Mouse (Mus musculus) stomach, embryonic 16.5 days (tissue): Measurements from ENCODE around the gene Olfr834. TPM values are rescaled to one million over a fixed set of nuclear protein-coding genes. Genes with fewer than 3 reads are reported as not detected.

Source experiments
- ATAC-seq: fragments of 200-750 bp; cut with Nextera tagmentation; 2 replicates; pipeline ENCODE4 v1.8.0; 2017; ENCODE audit warnings: moderate number of reproducible peaks, moderate TSS enrichment; ENCODE audit not compliant: insufficient read depth, low FRiP score
- H3K27ac ChIP-seq: fragments of 300-500 bp; sonication (generic); 2 replicates; pipeline ENCODE4 v1.5.1; 2014; ENCODE audit warnings: low read length
- H3K27me3 ChIP-seq: fragments of 300-500 bp; sonication (generic); 2 replicates; pipeline ENCODE4 v1.6.1; 2014; ENCODE audit warnings: low read length, control low read depth, mixed read lengths; ENCODE audit not compliant: control insufficient read depth, insufficient read depth
- H3K36me3 ChIP-seq: fragments of 300-500 bp; sonication (generic); 2 replicates; pipeline ENCODE4 v1.6.1; 2014; ENCODE audit warnings: low read length; ENCODE audit not compliant: control insufficient read depth, insufficient read depth
- H3K4me1 ChIP-seq: fragments of 300-500 bp; sonication (generic); 2 replicates; pipeline ENCODE4 v1.6.1; 2014; ENCODE audit warnings: low read length, control low read depth, mixed read lengths; ENCODE audit not compliant: control insufficient read depth, insufficient read depth
- H3K4me2 ChIP-seq: fragments of 300-500 bp; sonication (generic); 2 replicates; pipeline ENCODE4 v1.6.1; 2014; ENCODE audit warnings: low read depth, low read length, mixed read lengths
- H3K4me3 ChIP-seq: fragments of 300-500 bp; sonication (generic); replicated peaks from 2 replicates; pipeline ENCODE4 v1.5.1; 2014; ENCODE audit warnings: mild to moderate bottlenecking, low read length
- H3K9ac ChIP-seq: fragments of 300-500 bp; sonication (generic); 2 replicates; pipeline ENCODE4 v1.6.1; 2014; ENCODE audit warnings: low read length
- H3K9me3 ChIP-seq: fragments of 300-500 bp; sonication (generic); replicated peaks from 2 replicates; pipeline ENCODE4 v1.6.1; 2016; ENCODE audit warnings: low read length, control low read depth; ENCODE audit not compliant: control insufficient read depth
- WGBS: fragments of 180-500 bp; shearing (Covaris S2); extraction: QIAGEN DNeasy Blood & Tissue Kit; methylation state at CpG from one replicate; pipeline ENCODE4 v1.1.7; 2014; 5-methylcytosine and 5-hydroxymethylcytosine counted together
- polyA plus RNA-seq: library from polyadenylated mRNA; unstranded; fragments of >200 nt; fragmentation: Nextera tagmentation; extraction: Ambion mirVana; gene quantifications from 2 replicates; pipeline ENCODE4 v1.2.1, GENCODE M21; 2015

Gene Olfr834
- polyA plus RNA-seq, result not detected in 2 replicates

GRCm38 (mm10) chr9:18987690-18988089, at the start of gene Olfr834:
TSS of gene Olfr834 (plus strand) at chr9:18987990.
- no peaks in the 10 kb centered on the region for H3K4me1 ChIP-seq
- ATAC-seq, result no peak
- H3K4me2 ChIP-seq, result no peak within 1 kb of the TSS
- no peak within 1 kb of the TSS for H3K9ac ChIP-seq
- no peak within 1 kb of the TSS for H3K4me3 ChIP-seq
- no peaks in the 10 kb centered on the region for H3K9me3 ChIP-seq
- 84% methylated on average over 3 of the region's 3 CpGs for WGBS
- no peak within 1 kb of the TSS for H3K27ac ChIP-seq
- no peaks in the 10 kb centered on the region for H3K36me3 ChIP-seq
- no peaks in the 10 kb centered on the region for H3K27me3 ChIP-seq

GRCm38 (mm10) chr9:18962021-18962420, 25.8 kb upstream of the Olfr834 start:
- no peaks in the 10 kb centered on the region for H3K27me3 ChIP-seq
- no peak overlapping the region for H3K4me3 ChIP-seq
- ATAC-seq, result no peak
- no peaks in the 10 kb centered on the region for H3K36me3 ChIP-seq
- H3K9me3 ChIP-seq, result no peaks in the 10 kb centered on the region
- no peak overlapping the region for H3K4me2 ChIP-seq
- no peak overlapping the region for H3K9ac ChIP-seq
- no peaks in the 10 kb centered on the region for H3K4me1 ChIP-seq
- H3K27ac ChIP-seq, result no peak overlapping the region

GRCm38 (mm10) chr9:19032435-19032834, 44.6 kb downstream of the Olfr834 start, which contains the start of gene Olfr835:
TSS of gene Olfr835 (plus strand) at chr9:19032735.
- H3K9me3 ChIP-seq, result 0 out of 2 replicates have a peak, but pooled peaks cover 4% of the 10 kb centered on the region
- no peaks in the 10 kb centered on the region for H3K27me3 ChIP-seq
- H3K4me2 ChIP-seq, result no peak within 1 kb of the TSS
- no peak within 1 kb of the TSS for H3K9ac ChIP-seq
- H3K4me1 ChIP-seq, result no peaks in the 10 kb centered on the region
- no peaks in the 10 kb centered on the region for H3K36me3 ChIP-seq
- no peak within 1 kb of the TSS for H3K4me3 ChIP-seq
- ATAC-seq, result no peak
- WGBS, result 58% methylated on average over 1 of the region's 1 CpGs
- H3K27ac ChIP-seq, result no peak within 1 kb of the TSS

Other genes with a start within 250 kb of the Olfr834 start
- gene Olfr24, start 224.0 kb upstream of the Olfr834 start, polyA plus RNA-seq, result not detected in 2 replicates
- not detected in 2 replicates for gene Olfr828, start 168.5 kb upstream of the Olfr834 start, polyA plus RNA-seq
- not detected in 2 replicates for gene Olfr829, start 133.1 kb upstream of the Olfr834 start, polyA plus RNA-seq
- gene Olfr830, start 113.3 kb upstream of the Olfr834 start, polyA plus RNA-seq, result not detected in 2 replicates
- gene Olfr832, start 50.9 kb upstream of the Olfr834 start, polyA plus RNA-seq, result not detected in 2 replicates
- gene Olfr835, start 44.7 kb downstream of the Olfr834 start, polyA plus RNA-seq, result not detected in 2 replicates
- gene Olfr836, start 132.4 kb downstream of the Olfr834 start, polyA plus RNA-seq, result not detected in 2 replicates
- gene Olfr837, start 148.3 kb downstream of the Olfr834 start, polyA plus RNA-seq, result not detected in 2 replicates
- not detected in 2 replicates for gene Olfr839-ps1, start 189.3 kb downstream of the Olfr834 start, polyA plus RNA-seq